Mouse (Mus musculus) liver, embryonic 11.5 days (tissue): ENCODE data around the gene Lrrc74a. TPM values are rescaled to one million over a fixed set of nuclear protein-coding genes. Genes with fewer than 3 reads are reported as not detected.

Source experiments
- ATAC-seq: fragments of 200-750 bp; cut with Nextera tagmentation; replicated peaks from 2 replicates; pipeline ENCODE4 v1.8.0; 2017; ENCODE audit warnings: moderate number of reproducible peaks, mild to moderate bottlenecking, moderate TSS enrichment, moderate library complexity; ENCODE audit not compliant: low FRiP score
- DNase-seq: peaks from one replicate; pipeline ENCODE4 v3.0.0-alpha.2; 2017; ENCODE audit warnings: low spot score
- H3K27ac ChIP-seq: fragments of 300-500 bp; sonication (generic); 2 replicates; pipeline ENCODE4 v1.5.1; 2014; ENCODE audit warnings: mild to moderate bottlenecking, low read depth, low read length, control low read depth
- H3K27me3 ChIP-seq: fragments of 300-500 bp; sonication (generic); replicated peaks from 2 replicates; pipeline ENCODE4 v1.6.1; 2014; ENCODE audit warnings: low read length, mixed read lengths; ENCODE audit not compliant: control insufficient read depth, insufficient read depth
- H3K36me3 ChIP-seq: fragments of 300-500 bp; sonication (generic); 2 replicates; pipeline ENCODE4 v1.6.1; 2014; ENCODE audit warnings: mild to moderate bottlenecking, low read length, moderate library complexity, mixed read lengths; ENCODE audit not compliant: control insufficient read depth, insufficient read depth
- H3K4me1 ChIP-seq: fragments of 300-500 bp; sonication (generic); replicated peaks from 2 replicates; pipeline ENCODE4 v1.6.1; 2014; ENCODE audit warnings: low read length, mixed read lengths; ENCODE audit not compliant: control insufficient read depth, insufficient read depth
- H3K4me2 ChIP-seq: fragments of 300-500 bp; sonication (generic); 2 replicates; pipeline ENCODE4 v1.6.1; 2014; ENCODE audit warnings: mild to moderate bottlenecking, control low read depth, moderate library complexity
- H3K4me3 ChIP-seq: fragments of 300-500 bp; sonication (generic); 2 replicates; pipeline ENCODE4 v1.5.1; 2014; ENCODE audit warnings: low read depth, low read length, control low read depth
- H3K9ac ChIP-seq: fragments of 300-500 bp; sonication (generic); 2 replicates; pipeline ENCODE4 v1.6.1; 2014; ENCODE audit warnings: low read depth, low read length, control low read depth
- H3K9me3 ChIP-seq: fragments of 300-500 bp; sonication (generic); 2 replicates; pipeline ENCODE4 v1.6.1; 2016; ENCODE audit warnings: low read length, inconsistent platforms, mixed read lengths; ENCODE audit not compliant: control insufficient read depth
- WGBS: fragments of 180-500 bp; shearing (Covaris S2); extraction: QIAGEN DNeasy Blood & Tissue Kit; methylation state at CpG from one replicate; pipeline ENCODE4 v1.1.7; 2014; 5-methylcytosine and 5-hydroxymethylcytosine counted together
- polyA plus RNA-seq: library from polyadenylated mRNA; unstranded; fragments of >200 nt; fragmentation: Nextera tagmentation; extraction: Ambion mirVana; gene quantifications from 2 replicates; pipeline ENCODE4 v1.2.1, GENCODE M21; 2014

Gene Lrrc74a
- polyA plus RNA-seq, 1 experiment from 2014 or later, result not detected

GRCm38 (mm10) chr12:86726120-86726640 is 8.0 kb upstream of the Lrrc74a start, which contains the start of gene Angel1:
Gene Angel1 (minus strand): TSS chr12:86726460.
- peak within 1 kb of the TSS; percentile 72 for H3K9ac ChIP-seq
- no peaks in the 10 kb centered on the region; the same call in 1 of the 2 replicates for H3K4me1 ChIP-seq
- peak; percentile 96 for DNase-seq
- H3K4me3 ChIP-seq, result peak within 1 kb of the TSS; percentile 79
- ATAC-seq, result peak; percentile 100
- WGBS, result under 1% methylated on average over 44 of the region's 44 CpGs
- H3K9me3 ChIP-seq, result no peaks in the 10 kb centered on the region
- no peak within 1 kb of the TSS for H3K27ac ChIP-seq
- H3K4me2 ChIP-seq, result peak within 1 kb of the TSS; percentile 99
- H3K27me3 ChIP-seq, result no peaks in the 10 kb centered on the region
- no peaks in the 10 kb centered on the region for H3K36me3 ChIP-seq

- no peak for ATAC-seq
- no peaks in the 10 kb centered on the region for H3K4me1 ChIP-seq
- H3K4me2 ChIP-seq, result no peak overlapping the region
- H3K36me3 ChIP-seq, result no peaks in the 10 kb centered on the region
- no peaks in the 10 kb centered on the region for H3K27me3 ChIP-seq
- H3K4me3 ChIP-seq, result no peak overlapping the region
- H3K27ac ChIP-seq, result no peak overlapping the region
- H3K9ac ChIP-seq, result no peak overlapping the region
- no peak for DNase-seq
- H3K9me3 ChIP-seq, result no peaks in the 10 kb centered on the region
- WGBS, result 60% methylated on average over 13 of the region's 13 CpGs
Observed at GRCm38 (mm10) chr12:86761036-86761435, 26.9 kb downstream of the Lrrc74a start.

- no peak overlapping the region for H3K4me3 ChIP-seq
- 66% methylated on average over 6 of the region's 6 CpGs for WGBS
- no peak overlapping the region for H3K27ac ChIP-seq
- H3K27me3 ChIP-seq, result no peaks in the 10 kb centered on the region
- no peaks in the 10 kb centered on the region for H3K9me3 ChIP-seq
- no peak overlapping the region for H3K9ac ChIP-seq
- no peak overlapping the region for H3K4me2 ChIP-seq
- DNase-seq, result no peak
- no peak for ATAC-seq
- H3K4me1 ChIP-seq, result no peaks in the 10 kb centered on the region
- no peaks in the 10 kb centered on the region for H3K36me3 ChIP-seq
Observed at GRCm38 (mm10) chr12:86764060-86764459, 29.9 kb downstream of the Lrrc74a start.

GRCm38 (mm10) chr12:86766467-86766866 is 32.3 kb downstream of the Lrrc74a start:
- Histone ChIP-seq H3K4me2 (no peak overlapping the region), H3K27ac (no peak overlapping the region), H3K36me3 (no peaks in the 10 kb centered on the region), H3K4me3 (no peak overlapping the region), H3K9me3 (no peaks in the 10 kb centered on the region), H3K4me1 (no peaks in the 10 kb centered on the region), H3K27me3 (no peaks in the 10 kb centered on the region), H3K9ac (no peak overlapping the region)
- DNase-seq, result no peak
- 80% methylated on average over 8 of the region's 8 CpGs for WGBS
- no peak for ATAC-seq

GRCm38 (mm10) chr12:86767868-86768631 is 33.9 kb downstream of the Lrrc74a start:
- H3K9me3 ChIP-seq, result no peaks in the 10 kb centered on the region
- H3K27me3 ChIP-seq, result no peaks in the 10 kb centered on the region
- H3K36me3 ChIP-seq, result no peaks in the 10 kb centered on the region
- H3K9ac ChIP-seq, result no peak overlapping the region
- no peak for ATAC-seq
- 39% methylated on average over 20 of the region's 20 CpGs for WGBS
- peak; percentile 42 for DNase-seq
- H3K4me2 ChIP-seq, result peak overlapping the region; percentile 25; the same call in 1 of the 2 replicates
- H3K4me1 ChIP-seq, result no peaks in the 10 kb centered on the region
- H3K4me3 ChIP-seq, result no peak overlapping the region
- no peak overlapping the region for H3K27ac ChIP-seq

- ATAC-seq (no peak), DNase-seq (peak; percentile 59)
- Histone ChIP-seq H3K9me3 (no peaks in the 10 kb centered on the region), H3K4me3 (no peak overlapping the region), H3K27me3 (no peaks in the 10 kb centered on the region), H3K27ac (no peak overlapping the region), H3K4me1 (no peaks in the 10 kb centered on the region), H3K36me3 (no peaks in the 10 kb centered on the region), H3K9ac (no peak overlapping the region), H3K4me2 (no peak overlapping the region)
- 39% methylated on average over 4 of the region's 4 CpGs for WGBS
Observed at GRCm38 (mm10) chr12:86768986-86769580, 34.9 kb downstream of the Lrrc74a start.

GRCm38 (mm10) chr12:86769819-86770218 is 35.6 kb downstream of the Lrrc74a start:
- H3K4me3 ChIP-seq, result no peak overlapping the region
- ATAC-seq, result no peak
- no peaks in the 10 kb centered on the region for H3K36me3 ChIP-seq
- no peaks in the 10 kb centered on the region for H3K9me3 ChIP-seq
- no peak for DNase-seq
- H3K27me3 ChIP-seq, result no peaks in the 10 kb centered on the region
- H3K27ac ChIP-seq, result no peak overlapping the region
- H3K9ac ChIP-seq, result no peak overlapping the region
- no peaks in the 10 kb centered on the region for H3K4me1 ChIP-seq
- no peak overlapping the region for H3K4me2 ChIP-seq

GRCm38 (mm10) chr12:86770261-86770670 is 36.1 kb downstream of the Lrrc74a start:
- no peaks in the 10 kb centered on the region for H3K4me1 ChIP-seq
- WGBS, result 46% methylated on average over 4 of the region's 4 CpGs
- H3K9me3 ChIP-seq, result no peaks in the 10 kb centered on the region
- no peak overlapping the region for H3K27ac ChIP-seq
- H3K4me3 ChIP-seq, result no peak overlapping the region
- H3K4me2 ChIP-seq, result no peak overlapping the region
- no peaks in the 10 kb centered on the region for H3K27me3 ChIP-seq
- H3K9ac ChIP-seq, result no peak overlapping the region
- H3K36me3 ChIP-seq, result no peaks in the 10 kb centered on the region
- DNase-seq, result no peak
- no peak for ATAC-seq
